Mouse (Mus musculus) spleen, adult 18-20 months (tissue): ENCODE results near the gene Cbfb.

Source experiments
- DNase-seq, 2 experiments: peaks; one replicate each; pipeline ENCODE4 v3.0.0; 2022; ENCODE audit warnings: mixed read lengths in 2 of 2

Gene Cbfb

GRCm38 (mm10) chr8:105252680-105253537, 82.4 kb downstream of the Cbfb start:
- no peak for DNase-seq

GRCm38 (mm10) chr8:105253766-105254151, 83.3 kb downstream of the Cbfb start:
- DNase-seq = no peak

- DNase-seq = peak; percentile 79 to 94
Measured at GRCm38 (mm10) chr8:105254152-105254965, 83.9 kb downstream of the Cbfb start.

GRCm38 (mm10) chr8:105254966-105255350, 84.5 kb downstream of the Cbfb start, which contains the start of gene B3gnt9:
Gene B3gnt9 (minus strand): TSS chr8:105255153.
- DNase-seq = peak in 1 of 2 experiments; percentile 43

- no peak for DNase-seq
Measured at GRCm38 (mm10) chr8:105257318-105258114, 87.0 kb downstream of the Cbfb start.

GRCm38 (mm10) chr8:105258911-105259720, 88.6 kb downstream of the Cbfb start:
- no peak for DNase-seq

- DNase-seq = peak; percentile 60 to 78
Measured at GRCm38 (mm10) chr8:105259721-105260320, 89.3 kb downstream of the Cbfb start.

- no peak for DNase-seq
Measured at GRCm38 (mm10) chr8:105260371-105261099, 90.1 kb downstream of the Cbfb start.

- DNase-seq = no peak
Measured at GRCm38 (mm10) chr8:105261326-105261980, 91.0 kb downstream of the Cbfb start.

GRCm38 (mm10) chr8:105263244-105263912, 92.9 kb downstream of the Cbfb start:
- DNase-seq = no peak

GRCm38 (mm10) chr8:105264024-105264982, 93.8 kb downstream of the Cbfb start, which contains the start of the genes Tradd and Fbxl8:
Gene Tradd (minus strand): TSS chr8:105264609.
Gene Fbxl8 (plus strand): TSS chr8:105264648.
- DNase-seq = peak; percentile 71 to 77

- peak in 1 of 2 experiments; percentile 44 for DNase-seq
Measured at GRCm38 (mm10) chr8:105265128-105265527, 94.7 kb downstream of the Cbfb start.

GRCm38 (mm10) chr8:105266775-105267174, 96.3 kb downstream of the Cbfb start:
- DNase-seq = peak; percentile 49 to 56
